Mouse (Mus musculus): Measurements from ENCODE around the gene H2-K1. TPM values are rescaled to one million over a fixed set of nuclear protein-coding genes. Genes with fewer than 3 reads are reported as not detected.

The H2-K1 gene
- polyA plus RNA-seq, 1 experiment from 2014 or later, result 79.5 TPM

- in situ Hi-C loops (cut with MboI; ENCODE audit: low pct_unique_long_range_greater_than_20kb), result no loop called here
- no peak for DNase-seq (ENCODE audit: low read depth, low spot score)
- ChIA-PET POLR2A (no interaction called here), CTCF (no interaction called here)
- H3K27me3 ChIP-seq, result no peaks in the 10 kb centered on the region
- no peak for TF ChIP-seq CTCF (IDR thresholded peaks at IDR 0.05)
- ATAC-seq, result no peak
These were observed 26.1 kb upstream of the H2-K1 start for GRCm38 (mm10) chr17:34026221-34026620.

GRCm38 (mm10) chr17:34025756-34026151, 25.6 kb upstream of the H2-K1 start:
- no peak for TF ChIP-seq CTCF (IDR thresholded peaks at IDR 0.05)
- DNase-seq (ENCODE audit: low read depth, low spot score) (no peak), ATAC-seq (no peak)
- ChIA-PET POLR2A (no interaction called here), CTCF (no interaction called here)
- in situ Hi-C loops (cut with MboI; ENCODE audit: low pct_unique_long_range_greater_than_20kb), result no loop called here
- no peaks in the 10 kb centered on the region for H3K27me3 ChIP-seq

- TF ChIP-seq CTCF (IDR thresholded peaks at IDR 0.05), result no peak
- peak; percentile 13 for ATAC-seq
- DNase-seq (ENCODE audit: low read depth, low spot score), result no peak
- ChIA-PET CTCF (no interaction called here), POLR2A (no interaction called here)
- no peaks in the 10 kb centered on the region for H3K27me3 ChIP-seq
- in situ Hi-C loops (cut with MboI; ENCODE audit: low pct_unique_long_range_greater_than_20kb), result no loop called here
These were observed 25.0 kb upstream of the H2-K1 start for GRCm38 (mm10) chr17:34024861-34025755.

- TF ChIP-seq CTCF (IDR thresholded peaks at IDR 0.05), result no peak
- ATAC-seq (peak; percentile 18), DNase-seq (ENCODE audit: low read depth, low spot score) (no peak)
- no peaks in the 10 kb centered on the region for H3K27me3 ChIP-seq
- in situ Hi-C loops (cut with MboI; ENCODE audit: low pct_unique_long_range_greater_than_20kb), result no loop called here
- POLR2A ChIA-PET, result interaction anchor here (1.3 kb wide), 1 partner anchor 12 kb away, joined by 3 read pairs; no protein-coding TSS in a partner anchor
- CTCF ChIA-PET, result no interaction called here
These were observed 24.2 kb upstream of the H2-K1 start, which contains the start of gene Ring1 for GRCm38 (mm10) chr17:34024317-34024821. TSS of gene Ring1 (minus strand) at chr17:34024680.

GRCm38 (mm10) chr17:34023678-34024077, 23.5 kb upstream of the H2-K1 start:
- in situ Hi-C loops (cut with MboI; ENCODE audit: low pct_unique_long_range_greater_than_20kb), result no loop called here
- no peaks in the 10 kb centered on the region for H3K27me3 ChIP-seq
- no peak for TF ChIP-seq CTCF (IDR thresholded peaks at IDR 0.05)
- no peak for DNase-seq (ENCODE audit: low read depth, low spot score)
- ChIA-PET POLR2A (interaction anchor here (1.0 to 1.3 kb wide), 2 partner anchors 11 to 92 kb away, joined by 3 to 4 read pairs; no protein-coding TSS in a partner anchor), CTCF (no interaction called here)
- ATAC-seq, result no peak

- in situ Hi-C loops (cut with MboI; ENCODE audit: low pct_unique_long_range_greater_than_20kb), result no loop called here
- POLR2A ChIA-PET, result interaction anchor here (1.0 to 1.3 kb wide), 3 partner anchors 9 to 92 kb away, joined by 3 to 5 read pairs (median 4); partner anchors contain the start of genes Rxrb and Slc39a7
- ATAC-seq, result no peak
These were observed 22.8 kb upstream of the H2-K1 start for GRCm38 (mm10) chr17:34022987-34023386.

GRCm38 (mm10) chr17:34022414-34022783, 22.3 kb upstream of the H2-K1 start:
- ChIA-PET POLR2A (interaction anchor here (1.3 kb wide), 1 partner anchor 10 kb away, joined by 5 read pairs; the partner anchor contains the start of genes Rxrb and Slc39a7), CTCF (interaction anchor here (1.0 kb wide), 1 partner anchor 9 kb away, joined by 3 read pairs; the partner anchor contains the start of genes Rxrb and Slc39a7)
- no peak for TF ChIP-seq CTCF (IDR thresholded peaks at IDR 0.05)
- ATAC-seq (no peak), DNase-seq (ENCODE audit: low read depth, low spot score) (no peak)
- H3K27me3 ChIP-seq, result no peaks in the 10 kb centered on the region
- in situ Hi-C loops (cut with MboI; ENCODE audit: low pct_unique_long_range_greater_than_20kb), result no loop called here

More at GRCm38 (mm10) chr17:34022987-34023386, 22.8 kb upstream of the H2-K1 start:
- no peak for DNase-seq (ENCODE audit: low read depth, low spot score)
- H3K27me3 ChIP-seq, result no peaks in the 10 kb centered on the region
- CTCF ChIA-PET, result interaction anchor here (1.0 kb wide), 1 partner anchor 9 kb away, joined by 3 read pairs; the partner anchor contains the start of genes Rxrb and Slc39a7
- no peak for TF ChIP-seq CTCF (IDR thresholded peaks at IDR 0.05)

- no peaks in the 10 kb centered on the region for H3K27me3 ChIP-seq
- in situ Hi-C loops (cut with MboI; ENCODE audit: low pct_unique_long_range_greater_than_20kb), result no loop called here
- DNase-seq (ENCODE audit: low read depth, low spot score), result no peak
- POLR2A ChIA-PET, result interaction anchor here (1.3 kb wide), 1 partner anchor 10 kb away, joined by 5 read pairs; the partner anchor contains the start of genes Rxrb and Slc39a7
- ATAC-seq, result no peak
- CTCF ChIA-PET, result interaction anchor here (1.0 kb wide), 1 partner anchor 10 kb away, joined by 3 read pairs; the partner anchor contains the start of genes Rxrb and Slc39a7
- no peak for TF ChIP-seq CTCF (IDR thresholded peaks at IDR 0.05)
These were observed 21.6 kb upstream of the H2-K1 start for GRCm38 (mm10) chr17:34021539-34022413.

GRCm38 (mm10) chr17:34013436-34013835, 13.3 kb upstream of the H2-K1 start:
- TF ChIP-seq CTCF (IDR thresholded peaks at IDR 0.05), result no peak
- ChIA-PET CTCF (no interaction called here), POLR2A (interaction anchor here (0.6 to 0.9 kb wide), 2 partner anchors 10 to 971 kb away, joined by 3 to 4 read pairs; no protein-coding TSS in a partner anchor)
- DNase-seq (ENCODE audit: low read depth, low spot score) (no peak), ATAC-seq (no peak)
- in situ Hi-C loops (cut with MboI; ENCODE audit: low pct_unique_long_range_greater_than_20kb), result no loop called here
- H3K27me3 ChIP-seq, result no peaks in the 10 kb centered on the region

GRCm38 (mm10) chr17:34010156-34010555, 10.0 kb upstream of the H2-K1 start:
- ChIA-PET CTCF (interaction anchor here (0.7 kb wide), 1 partner anchor 18 kb away, joined by 3 read pairs; no protein-coding TSS in a partner anchor), POLR2A (no interaction called here)
- TF ChIP-seq CTCF (IDR thresholded peaks at IDR 0.05), result no peak
- ATAC-seq, result no peak
- no peak for DNase-seq (ENCODE audit: low read depth, low spot score)
- peaks cover 31% of the 10 kb centered on the region for H3K27me3 ChIP-seq
- in situ Hi-C loops (cut with MboI; ENCODE audit: low pct_unique_long_range_greater_than_20kb), result no loop called here
